Mouse (Mus musculus) liver, embryonic 16.5 days (tissue): ENCODE data around the gene Ccdc42. TPM values are rescaled to one million over a fixed set of nuclear protein-coding genes. Genes with fewer than 3 reads are reported as not detected.

Source experiments
- ATAC-seq: fragments of 200-750 bp; cut with Nextera tagmentation; 2 replicates; pipeline ENCODE4 v1.8.0; 2017; ENCODE audit warnings: low read depth, mild to moderate bottlenecking, moderate number of reproducible peaks, moderate library complexity
- H3K27ac ChIP-seq: fragments of 300-500 bp; sonication (generic); 2 replicates; pipeline ENCODE4 v1.5.1; 2014; ENCODE audit warnings: mild to moderate bottlenecking, low read length
- H3K27me3 ChIP-seq: fragments of 300-500 bp; sonication (generic); 2 replicates; pipeline ENCODE4 v1.6.1; 2014; ENCODE audit warnings: low read depth, low read length, mixed read lengths; ENCODE audit not compliant: control insufficient read depth, insufficient read depth
- H3K36me3 ChIP-seq: fragments of 300-500 bp; sonication (generic); 2 replicates; pipeline ENCODE4 v1.6.1; 2014; ENCODE audit warnings: mild to moderate bottlenecking; ENCODE audit not compliant: control insufficient read depth, insufficient read depth
- H3K4me1 ChIP-seq: fragments of 300-500 bp; sonication (generic); 2 replicates; pipeline ENCODE4 v1.6.1; 2014; ENCODE audit warnings: low read depth, low read length, mixed read lengths; ENCODE audit not compliant: control insufficient read depth
- H3K4me2 ChIP-seq: fragments of 300-500 bp; sonication (generic); 2 replicates; pipeline ENCODE4 v1.6.1; 2014; ENCODE audit warnings: low read depth, low read length, mixed read lengths
- H3K4me3 ChIP-seq: fragments of 300-500 bp; sonication (generic); 2 replicates; pipeline ENCODE4 v1.5.1; 2014; ENCODE audit warnings: low read depth, mild to moderate bottlenecking, low read length
- H3K9ac ChIP-seq: fragments of 300-500 bp; sonication (generic); 2 replicates; pipeline ENCODE4 v1.6.1; 2014; ENCODE audit warnings: low read depth, low read length
- H3K9me3 ChIP-seq: fragments of 300-500 bp; sonication (generic); replicated peaks from 2 replicates; pipeline ENCODE4 v1.6.1; 2016; ENCODE audit warnings: low read length; ENCODE audit not compliant: control insufficient read depth
- whole genome bisulfite sequencing: fragments of 180-500 bp; shearing (Covaris S2); extraction: QIAGEN DNeasy Blood & Tissue Kit; methylation state at CpG from one replicate; pipeline ENCODE4 v1.1.7; 2014; ENCODE audit not compliant: insufficient replicate concordance; 5-methylcytosine and 5-hydroxymethylcytosine counted together
- polyA plus RNA-seq: library from polyadenylated mRNA; unstranded; fragments of >200 nt; fragmentation: Nextera tagmentation; extraction: Ambion mirVana; gene quantifications from 2 replicates; pipeline ENCODE4 v1.2.1, GENCODE M21; 2015

Gene Ccdc42
- polyA plus RNA-seq, 1 experiment from 2014 or later: not detected

GRCm38 (mm10) chr11:68600551-68601021 is 13.8 kb downstream of the Ccdc42 start:
- no peak for ATAC-seq
- WGBS: 45% methylated on average over 6 of the region's 6 CpGs
- no peak overlapping the region for H3K27ac ChIP-seq

GRCm38 (mm10) chr11:68601486-68601991 is 14.7 kb downstream of the Ccdc42 start:
- H3K4me2 ChIP-seq: no peak overlapping the region
- no peak for ATAC-seq
- H3K27ac ChIP-seq: no peak overlapping the region
- H3K36me3 ChIP-seq: no peaks in the 10 kb centered on the region
- no peaks in the 10 kb centered on the region for H3K27me3 ChIP-seq
- H3K9ac ChIP-seq: no peak overlapping the region
- 34% methylated on average over 9 of the region's 9 CpGs for WGBS
- no peaks in the 10 kb centered on the region for H3K9me3 ChIP-seq
- H3K4me1 ChIP-seq: no peaks in the 10 kb centered on the region
- H3K4me3 ChIP-seq: no peak overlapping the region

More at GRCm38 (mm10) chr11:68600551-68601021, 13.8 kb downstream of the Ccdc42 start:
- no peaks in the 10 kb centered on the region for H3K9me3 ChIP-seq
- H3K4me1 ChIP-seq: no peaks in the 10 kb centered on the region
- H3K4me2 ChIP-seq: no peak overlapping the region
- no peaks in the 10 kb centered on the region for H3K27me3 ChIP-seq
- no peaks in the 10 kb centered on the region for H3K36me3 ChIP-seq
- no peak overlapping the region for H3K9ac ChIP-seq
- H3K4me3 ChIP-seq: no peak overlapping the region

- Histone ChIP-seq H3K4me2 (no peak overlapping the region), H3K36me3 (no peaks in the 10 kb centered on the region), H3K27me3 (no peaks in the 10 kb centered on the region), H3K9me3 (no peaks in the 10 kb centered on the region), H3K4me1 (no peaks in the 10 kb centered on the region), H3K9ac (no peak overlapping the region), H3K4me3 (no peak overlapping the region), H3K27ac (no peak overlapping the region)
- 23% methylated on average over 8 of the region's 8 CpGs for WGBS
- peak; percentile 35; the same call in 1 of the 2 replicates for ATAC-seq
Observed at GRCm38 (mm10) chr11:68602200-68602931, 15.5 kb downstream of the Ccdc42 start.

GRCm38 (mm10) chr11:68607046-68607445 is 20.2 kb downstream of the Ccdc42 start:
- Histone ChIP-seq H3K4me2 (no peak overlapping the region), H3K36me3 (no peaks in the 10 kb centered on the region), H3K9ac (no peak overlapping the region), H3K9me3 (no peaks in the 10 kb centered on the region), H3K4me1 (no peaks in the 10 kb centered on the region), H3K27me3 (no peaks in the 10 kb centered on the region), H3K4me3 (no peak overlapping the region), H3K27ac (no peak overlapping the region)
- 59% methylated on average over 2 of the region's 2 CpGs for WGBS
- no peak for ATAC-seq

GRCm38 (mm10) chr11:68609910-68610566 is 23.2 kb downstream of the Ccdc42 start:
- Histone ChIP-seq H3K4me1 (no peaks in the 10 kb centered on the region), H3K9ac (no peak overlapping the region), H3K9me3 (no peaks in the 10 kb centered on the region), H3K36me3 (no peaks in the 10 kb centered on the region), H3K4me2 (no peak overlapping the region), H3K4me3 (no peak overlapping the region), H3K27me3 (no peaks in the 10 kb centered on the region), H3K27ac (no peak overlapping the region)
- WGBS: 52% methylated on average over 9 of the region's 9 CpGs
- ATAC-seq: no peak

GRCm38 (mm10) chr11:68610567-68610947 is 23.7 kb downstream of the Ccdc42 start:
- H3K9ac ChIP-seq: no peak overlapping the region
- no peaks in the 10 kb centered on the region for H3K4me1 ChIP-seq
- ATAC-seq: no peak
- H3K9me3 ChIP-seq: no peaks in the 10 kb centered on the region
- no peak overlapping the region for H3K27ac ChIP-seq
- H3K4me2 ChIP-seq: no peak overlapping the region
- 67% methylated on average over 8 of the region's 8 CpGs for WGBS
- no peak overlapping the region for H3K4me3 ChIP-seq
- no peaks in the 10 kb centered on the region for H3K36me3 ChIP-seq
- no peaks in the 10 kb centered on the region for H3K27me3 ChIP-seq

- H3K27me3 ChIP-seq: no peaks in the 10 kb centered on the region
- H3K9ac ChIP-seq: no peak overlapping the region
- H3K4me1 ChIP-seq: no peaks in the 10 kb centered on the region
- no peaks in the 10 kb centered on the region for H3K36me3 ChIP-seq
- H3K4me2 ChIP-seq: no peak overlapping the region
- H3K27ac ChIP-seq: no peak overlapping the region
- no peak overlapping the region for H3K4me3 ChIP-seq
- ATAC-seq: no peak
- H3K9me3 ChIP-seq: no peaks in the 10 kb centered on the region
- WGBS: 32% methylated on average over 5 of the region's 5 CpGs
Observed at GRCm38 (mm10) chr11:68613071-68613711, 26.4 kb downstream of the Ccdc42 start.

GRCm38 (mm10) chr11:68622751-68623150 is 35.9 kb downstream of the Ccdc42 start:
- ATAC-seq: no peak
- Histone ChIP-seq H3K4me3 (no peak overlapping the region), H3K9ac (no peak overlapping the region), H3K4me2 (no peak overlapping the region), H3K9me3 (no peaks in the 10 kb centered on the region), H3K27ac (no peak overlapping the region), H3K36me3 (no peaks in the 10 kb centered on the region), H3K27me3 (no peaks in the 10 kb centered on the region), H3K4me1 (no peaks in the 10 kb centered on the region; the same call in 1 of the 2 replicates)
- WGBS: 66% methylated on average over 9 of the region's 9 CpGs
